In the genomic region with DNA sequence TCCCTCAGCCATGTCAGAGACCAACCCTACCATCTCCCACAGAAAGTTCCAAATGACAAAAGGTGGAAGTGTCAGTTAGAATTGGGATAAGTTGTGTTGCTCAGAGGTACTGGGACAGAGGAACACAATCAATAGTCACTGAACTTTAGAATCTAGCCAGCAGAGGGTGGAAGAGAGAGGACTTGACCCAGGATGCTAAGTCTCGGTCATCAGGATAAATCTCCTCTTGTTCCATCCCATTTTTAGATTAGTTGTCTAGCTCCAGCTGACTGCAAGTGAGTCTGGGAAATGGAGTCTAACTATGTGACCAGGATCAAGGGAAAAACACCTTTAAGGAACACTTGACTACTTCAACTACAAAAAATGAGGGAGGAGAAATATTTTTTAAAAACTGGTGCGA, we compare ENCODE assay signal across 11 mouse cellular contexts.
DNase-seq lines count a peak whose midpoint lies in the region; ATAC-seq and TF ChIP-seq lines count a peak whose summit lies in the region.
"Had no signal": no experiment of that assay in that cellular context is flagged by ENCODE, and none has a peak within 500 bp of the region (broad histone marks: within the 10 kb centered on the region; RNA-seq: fewer than 3 reads in every experiment).

No protein-coding gene starts in this region.

- ATAC-seq in common myeloid progenitor, adult 5-6 weeks (replicated peaks; ENCODE audit: low read depth, poor library complexity, severe bottlenecking): 0 out of 2 replicates have a peak, but pooled peaks have one; percentile 29
- ATAC-seq in erythroid progenitor cell, adult 5-6 weeks (replicated peaks; ENCODE audit: low FRiP score, poor library complexity, severe bottlenecking): no peak

- DNase-seq in heart, adult 11 months: peak; percentile 54
- DNase-seq in heart, postnatal 4 days: no peak
- peak; percentile 45 for DNase-seq in liver, adult 2 months (ENCODE audit: extremely low read depth, low read depth, low spot score)
- DNase-seq in liver: no peak
- DNase-seq in lung, postnatal 36 days: peak; percentile 80
- no peak for DNase-seq in gastrocnemius, adult 8-10 months (ENCODE audit: low spot score in 2 of 2)
- DNase-seq: gastrocnemius, postnatal 36 days; left cerebral cortex, postnatal 4 days had no signal

- no peaks in the 10 kb centered on the region for H3K36me3 ChIP-seq in liver, adult 2 months (ENCODE audit: control insufficient read depth, insufficient read depth, low read length)
- H3K36me3 ChIP-seq: embryonic facial prominence, embryonic 12.5 days had no signal

- TF ChIP-seq CTCF in liver, adult 2 months (IDR thresholded peaks at IDR 0.05; ENCODE audit: low read depth, low read length): peak; percentile 46; the same call in 1 of the 2 replicates

- no peaks in the 10 kb centered on the region for H3K27me3 ChIP-seq in liver, adult 2 months (ENCODE audit: control insufficient read depth, insufficient read depth, low read length)
- H3K27me3 ChIP-seq: embryonic facial prominence, embryonic 12.5 days had no signal

- no peak overlapping the region for H3K27ac ChIP-seq in liver, adult 2 months (replicated peaks; ENCODE audit: insufficient read depth, low read depth, low read length)
- H3K27ac ChIP-seq: embryonic facial prominence, embryonic 12.5 days had no signal

- no peaks in the 10 kb centered on the region for H3K79me2 ChIP-seq in liver, adult 2 months (ENCODE audit: control insufficient read depth, insufficient read depth, low read length)

- 54% methylated on average over 2 of the region's 2 CpGs for WGBS in liver, adult 2 months

- H3K4me1 ChIP-seq in liver, adult 2 months (ENCODE audit: control insufficient read depth, insufficient read depth, low read length): no peaks in the 10 kb centered on the region
- H3K4me1 ChIP-seq: embryonic facial prominence, embryonic 12.5 days had no signal

- H3K9ac ChIP-seq in liver, adult 2 months (ENCODE audit: low read depth, low read length): no peak overlapping the region
- H3K9ac ChIP-seq: embryonic facial prominence, embryonic 12.5 days had no signal

- no peak overlapping the region for H3K4me3 ChIP-seq in liver, adult 2 months (ENCODE audit: insufficient read depth, low read depth, low read length)
- H3K4me3 ChIP-seq: embryonic facial prominence, embryonic 12.5 days had no signal

- no peak for TF ChIP-seq POLR2A in liver, adult 2 months (IDR thresholded peaks at IDR 0.05; ENCODE audit: extremely low read depth, insufficient read depth, low read length)

Comparison
In these comparisons a context has a peak if more than half of its experiments do, and no peak if none do; other contexts are left out.
1. DNase-seq: peak in heart, adult 11 months (single experiment), liver, adult 2 months (single experiment) and lung, postnatal 36 days (single experiment); none in heart, postnatal 4 days (single experiment), liver (single experiment) and gastrocnemius, adult 8-10 months (0 of 2).